Mouse (Mus musculus) mature B cell (primary cell): ENCODE data around the gene Ranbp2.

Experiments used
- in situ Hi-C: fragments of 300-500 bp; cut with MboI; formaldehyde crosslinking; loops from 2 replicates; pipeline ENCODE4 v1.14.3; 2019

Ranbp2 gene

GRCm38 (mm10) chr10:58446384-58447279, at the start of gene Ranbp2:
Gene Ranbp2 (plus strand): TSS chr10:58446920.
- in situ Hi-C loops = no loop called here

- in situ Hi-C loops = no loop called here
These were observed 47.8 kb upstream of the Ranbp2 start for GRCm38 (mm10) chr10:58398941-58399340.

- in situ Hi-C loops = no loop called here
These were observed 44.9 kb upstream of the Ranbp2 start for GRCm38 (mm10) chr10:58401838-58402237.

GRCm38 (mm10) chr10:58404639-58405038, 42.1 kb upstream of the Ranbp2 start:
- in situ Hi-C loops = no loop called here

- in situ Hi-C loops = no loop called here
These were observed 41.3 kb upstream of the Ranbp2 start for GRCm38 (mm10) chr10:58405285-58405948.

GRCm38 (mm10) chr10:58405949-58406305, 40.8 kb upstream of the Ranbp2 start:
- in situ Hi-C loops = no loop called here

- in situ Hi-C loops = no loop called here
These were observed 34.4 kb upstream of the Ranbp2 start for GRCm38 (mm10) chr10:58412331-58412730.

GRCm38 (mm10) chr10:58412852-58413251, 33.9 kb upstream of the Ranbp2 start:
- in situ Hi-C loops = no loop called here

- in situ Hi-C loops = no loop called here
These were observed 30.0 kb upstream of the Ranbp2 start for GRCm38 (mm10) chr10:58416702-58417101.

- in situ Hi-C loops = no loop called here
These were observed 28.3 kb upstream of the Ranbp2 start for GRCm38 (mm10) chr10:58418290-58418971.

- in situ Hi-C loops = no loop called here
These were observed 18.8 kb upstream of the Ranbp2 start for GRCm38 (mm10) chr10:58427930-58428329.

- in situ Hi-C loops = no loop called here
These were observed 870 bp upstream of the Ranbp2 start for GRCm38 (mm10) chr10:58445850-58446249.

GRCm38 (mm10) chr10:58447280-58447781, 611 bp downstream of the Ranbp2 start:
- in situ Hi-C loops = no loop called here

- in situ Hi-C loops = no loop called here
These were observed 4.9 kb downstream of the Ranbp2 start for GRCm38 (mm10) chr10:58451575-58451974.

- in situ Hi-C loops = no loop called here
These were observed 5.5 kb downstream of the Ranbp2 start for GRCm38 (mm10) chr10:58452185-58452584.

GRCm38 (mm10) chr10:58459896-58460295, 13.2 kb downstream of the Ranbp2 start:
- in situ Hi-C loops = no loop called here

- in situ Hi-C loops = no loop called here
These were observed 30.5 kb downstream of the Ranbp2 start for GRCm38 (mm10) chr10:58477086-58477755.

GRCm38 (mm10) chr10:58478071-58478578, 31.4 kb downstream of the Ranbp2 start:
- in situ Hi-C loops = no loop called here

- in situ Hi-C loops = no loop called here
These were observed 33.3 kb downstream of the Ranbp2 start for GRCm38 (mm10) chr10:58479954-58480490.

GRCm38 (mm10) chr10:58491031-58491430, 44.3 kb downstream of the Ranbp2 start:
- in situ Hi-C loops = no loop called here

- in situ Hi-C loops = no loop called here
These were observed 48.9 kb downstream of the Ranbp2 start for GRCm38 (mm10) chr10:58495637-58496036.
